Mouse (Mus musculus): ENCODE results near the gene Mrgprx2.

Mrgprx2 gene

DNA sequence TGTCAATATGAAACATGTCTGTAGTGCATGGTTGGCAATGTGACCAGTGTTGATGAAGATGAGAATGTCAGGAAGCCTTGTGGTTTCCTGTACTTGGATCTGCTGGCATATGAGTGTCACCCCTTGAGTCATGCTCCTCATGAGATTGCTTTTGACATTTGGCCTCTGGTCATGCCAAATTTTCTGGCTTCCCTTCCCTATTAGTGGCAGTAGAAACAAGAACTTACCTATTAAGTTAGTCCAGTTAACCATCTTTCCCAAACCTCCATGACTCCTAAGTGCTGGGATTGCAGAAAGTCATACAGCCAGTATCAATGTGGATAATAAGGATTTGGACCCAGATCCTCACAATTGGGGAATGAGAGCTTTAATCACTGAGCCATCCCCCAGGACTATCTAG is at the start of gene Mrgprx2:
Gene Mrgprx2 (minus strand): TSS at position 101 of the 400 bp plus-strand sequence.
- DNase-seq (ENCODE audit: low read depth, low spot score): no peak

DNA sequence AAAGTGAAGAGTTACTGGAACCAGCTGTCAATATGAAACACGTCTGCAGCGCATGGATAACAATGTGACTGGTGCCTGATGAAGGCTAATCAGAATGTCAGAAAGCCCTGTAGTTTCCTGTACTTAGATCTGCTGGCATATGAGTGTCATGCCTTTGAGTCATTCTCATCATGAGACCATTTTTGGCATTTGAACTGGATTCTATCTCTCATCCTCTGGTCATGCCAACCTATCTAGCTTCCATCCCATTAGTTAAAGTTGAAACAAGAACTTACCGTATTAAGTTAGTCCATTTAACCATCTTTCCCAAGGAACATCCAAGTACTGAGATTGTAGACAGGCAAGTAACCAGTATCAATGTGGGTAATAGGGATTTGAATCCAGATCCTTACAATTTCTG is 42.9 kb downstream of the Mrgprx2 start, which contains the start of gene Mrgprb1:
Gene Mrgprb1 (minus strand): TSS at position 101 of the 400 bp plus-strand sequence.
- DNase-seq (ENCODE audit: low read depth, low spot score): no peak

DNA sequence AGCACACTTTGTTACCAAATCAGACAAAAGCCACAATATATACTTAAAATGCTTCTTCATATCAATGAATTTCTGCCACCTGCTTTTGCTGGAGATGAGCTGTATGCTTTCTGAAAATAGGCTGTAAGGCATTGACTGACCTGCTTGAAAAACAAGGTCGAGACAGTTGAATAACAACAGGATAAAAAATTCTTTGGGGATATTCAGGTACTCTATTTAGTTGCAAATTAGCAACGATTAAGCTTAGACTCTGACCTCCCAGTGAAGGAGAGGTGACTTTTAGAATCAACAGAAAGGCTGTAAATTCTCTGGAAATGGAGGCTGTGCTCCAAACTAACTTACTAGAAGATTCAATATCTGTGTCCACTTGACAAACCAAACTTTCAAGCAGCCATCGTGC is 62.5 kb downstream of the Mrgprx2 start:
- peak; percentile 27 for DNase-seq (ENCODE audit: low read depth, low spot score)

GRCm38 (mm10) chr7:48435936-48436335 is 63.2 kb downstream of the Mrgprx2 start:
- DNase-seq (ENCODE audit: low read depth, low spot score): peak; percentile 58

All from ES-CJ7 (cell line).